Mouse (Mus musculus) erythroblast, embryonic 14.5 days (primary cell): ENCODE measurements around the gene Ulk4. TPM values are rescaled to one million over a fixed set of nuclear protein-coding genes. Genes with fewer than 3 reads are reported as not detected.

Experiments used
- H3K27me3 ChIP-seq: 2 replicates; pipeline ENCODE4 v1.6.1; 2012; ENCODE audit warnings: inconsistent platforms; ENCODE audit not compliant: control insufficient read depth
- H3K36me3 ChIP-seq: 2 replicates; pipeline ENCODE4 v1.6.1; 2012; ENCODE audit warnings: mild to moderate bottlenecking, inconsistent platforms; ENCODE audit not compliant: control insufficient read depth
- H3K4me1 ChIP-seq: 2 replicates; pipeline ENCODE4 v1.6.1; 2012; ENCODE audit warnings: inconsistent platforms; ENCODE audit not compliant: control insufficient read depth
- H3K4me3 ChIP-seq: replicated peaks from 2 replicates; pipeline ENCODE3; 2012; ENCODE audit warnings: moderate library complexity, mild to moderate bottlenecking, inconsistent platforms
- H3K9me3 ChIP-seq: 2 replicates; pipeline ENCODE4 v1.6.1; 2012; ENCODE audit warnings: low read length, inconsistent platforms, mixed read lengths; ENCODE audit not compliant: control insufficient read depth
- GATA1 ChIP-seq: IDR thresholded peaks from 2 replicates; pipeline ENCODE4 v1.6.1; 2012; ENCODE audit warnings: low read length, inconsistent platforms, mixed read lengths
- TAL1 ChIP-seq: IDR thresholded peaks from 3 replicates; pipeline ENCODE4 v1.6.1; 2012; ENCODE audit warnings: low read length, inconsistent platforms, mixed read lengths
- polyA plus RNA-seq: library from polyadenylated mRNA; stranded (reverse); fragments of >175 nt; gene quantifications from 2 replicates; pipeline ENCODE4 v1.2.3, GENCODE M21; 2012

Ulk4 gene
- polyA plus RNA-seq, 1 experiment, result 0.16 TPM

- Histone ChIP-seq H3K4me1 (no peaks in the 10 kb centered on the region), H3K27me3 (no peaks in the 10 kb centered on the region), H3K36me3 (no peaks in the 10 kb centered on the region), H3K9me3 (peaks cover 3% of the 10 kb centered on the region; the same call in 1 of the 2 replicates), H3K4me3 (no peak overlapping the region)
- TF ChIP-seq TAL1 (no peak), GATA1 (no peak)
Measured at GRCm38 (mm10) chr9:121117936-121118335, 159.1 kb downstream of the Ulk4 start.

DNA sequence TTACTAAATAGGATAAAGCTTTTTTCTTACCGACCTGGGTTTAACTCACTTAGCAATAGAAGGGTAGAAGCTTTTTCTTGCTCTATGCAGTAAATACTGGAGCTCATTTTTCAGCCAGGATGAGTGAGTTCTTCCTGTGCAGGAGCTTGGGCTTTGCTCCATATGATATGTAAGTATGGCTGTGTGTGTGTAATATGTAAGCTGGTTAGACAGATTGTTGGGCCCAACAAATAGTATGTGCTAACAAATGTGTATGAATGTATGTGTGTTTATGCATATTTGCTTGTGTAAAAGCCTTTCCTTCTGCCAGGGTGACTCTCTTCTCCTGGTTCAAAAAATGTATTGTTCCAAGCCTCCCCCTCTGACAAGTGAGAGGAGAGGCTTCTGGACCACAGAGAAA, 164.9 kb downstream of the Ulk4 start:
- Histone ChIP-seq H3K4me1 (no peaks in the 10 kb centered on the region), H3K36me3 (no peaks in the 10 kb centered on the region), H3K27me3 (no peaks in the 10 kb centered on the region), H3K4me3 (no peak overlapping the region), H3K9me3 (no peaks in the 10 kb centered on the region)
- TF ChIP-seq TAL1, result no peak
- no peak for TF ChIP-seq GATA1

DNA sequence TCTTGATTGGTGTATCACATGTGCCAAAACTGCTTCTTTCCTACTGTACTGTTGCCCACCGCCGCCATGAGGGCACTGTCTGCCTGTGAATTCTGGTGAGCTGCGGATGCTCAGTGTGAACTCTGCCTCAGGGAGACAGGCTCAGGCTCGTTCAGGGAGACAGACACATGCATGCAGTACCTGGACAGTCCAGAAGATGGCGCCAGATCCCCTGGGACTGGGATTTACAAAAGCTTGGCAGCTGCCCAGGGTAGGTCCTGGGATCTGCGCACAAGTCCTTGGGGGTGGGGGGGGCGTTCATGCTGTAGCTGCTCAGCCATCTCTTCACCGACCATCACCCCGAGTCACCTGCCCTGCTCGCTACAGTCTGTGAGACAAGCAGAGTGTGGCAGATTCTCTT, 168.9 kb downstream of the Ulk4 start:
- no peaks in the 10 kb centered on the region for H3K27me3 ChIP-seq
- no peaks in the 10 kb centered on the region for H3K9me3 ChIP-seq
- no peaks in the 10 kb centered on the region for H3K4me1 ChIP-seq
- TF ChIP-seq TAL1 (no peak), GATA1 (no peak)
- H3K4me3 ChIP-seq, result no peak overlapping the region
- no peaks in the 10 kb centered on the region for H3K36me3 ChIP-seq

DNA sequence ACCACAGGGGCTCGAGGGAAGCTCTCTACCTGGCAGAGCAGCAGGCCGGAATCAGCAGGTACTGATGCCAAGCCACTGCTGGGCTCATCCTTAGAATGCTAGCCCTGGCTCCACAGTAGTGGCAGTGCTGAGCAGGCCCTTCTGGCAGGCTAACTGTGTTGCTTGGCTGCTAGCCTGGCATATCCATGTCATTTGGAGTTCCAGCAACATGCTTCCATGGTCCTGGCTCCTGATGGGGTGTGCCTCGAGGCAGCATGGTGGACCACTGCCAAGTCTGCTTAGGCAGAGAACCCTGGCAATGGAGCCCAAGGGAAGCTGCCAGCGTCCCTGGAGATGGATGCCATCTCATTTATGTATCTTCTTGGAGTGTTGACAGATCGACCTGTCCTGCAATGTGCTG, 169.4 kb downstream of the Ulk4 start:
- no peaks in the 10 kb centered on the region for H3K36me3 ChIP-seq
- H3K4me1 ChIP-seq, result no peaks in the 10 kb centered on the region
- no peak overlapping the region for H3K4me3 ChIP-seq
- H3K9me3 ChIP-seq, result no peaks in the 10 kb centered on the region
- no peaks in the 10 kb centered on the region for H3K27me3 ChIP-seq
- TF ChIP-seq GATA1, result no peak
- TF ChIP-seq TAL1, result no peak

DNA sequence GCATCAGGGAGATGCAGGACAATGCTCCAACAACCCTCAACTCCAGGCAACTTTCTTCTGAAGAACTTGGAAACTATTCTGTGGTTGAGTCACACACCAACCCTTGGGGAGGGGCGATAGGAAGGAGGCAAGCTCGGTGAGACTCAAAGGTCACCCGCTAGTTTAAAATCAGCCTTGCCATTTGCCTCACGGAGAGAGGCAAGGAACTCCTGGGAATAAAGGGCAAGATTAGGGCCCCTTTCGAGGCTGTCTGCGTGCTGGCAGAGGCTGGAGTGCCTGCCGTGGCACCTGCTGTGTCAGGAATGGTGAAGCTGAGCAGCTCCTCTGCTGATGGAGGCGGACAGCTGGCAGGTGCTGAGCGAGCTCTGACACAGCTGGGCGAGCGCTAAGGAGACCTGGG, 169.9 kb downstream of the Ulk4 start:
- no peak for TF ChIP-seq TAL1
- TF ChIP-seq GATA1, result no peak
- H3K4me3 ChIP-seq, result no peak overlapping the region
- H3K36me3 ChIP-seq, result no peaks in the 10 kb centered on the region
- H3K4me1 ChIP-seq, result no peaks in the 10 kb centered on the region
- no peaks in the 10 kb centered on the region for H3K27me3 ChIP-seq
- no peaks in the 10 kb centered on the region for H3K9me3 ChIP-seq

DNA sequence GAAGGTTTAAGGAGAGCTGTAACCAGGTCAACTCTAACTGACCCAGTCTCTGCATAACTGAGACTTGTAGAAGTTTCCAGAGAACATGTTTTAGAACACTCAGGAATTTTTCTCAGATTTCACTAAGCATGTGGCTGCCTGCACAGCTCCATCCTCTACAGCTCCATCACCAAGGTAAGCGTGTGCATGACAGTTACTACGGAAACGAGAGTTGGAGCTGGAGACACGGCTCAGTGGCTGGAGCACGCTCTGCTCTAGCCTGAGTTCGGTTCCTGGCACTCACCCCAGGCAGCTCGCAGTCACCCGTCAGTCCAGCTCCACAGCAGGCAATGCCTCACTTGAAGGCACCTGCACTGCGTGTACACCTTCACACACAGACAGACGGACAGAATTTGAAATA, 175.5 kb downstream of the Ulk4 start:
- no peaks in the 10 kb centered on the region for H3K27me3 ChIP-seq
- TF ChIP-seq TAL1 (no peak), GATA1 (no peak)
- H3K4me3 ChIP-seq, result no peak overlapping the region
- no peaks in the 10 kb centered on the region for H3K4me1 ChIP-seq
- no peaks in the 10 kb centered on the region for H3K9me3 ChIP-seq
- no peaks in the 10 kb centered on the region for H3K36me3 ChIP-seq

- peaks cover 15% of the 10 kb centered on the region for H3K9me3 ChIP-seq
- H3K27me3 ChIP-seq, result no peaks in the 10 kb centered on the region
- TF ChIP-seq GATA1 (no peak), TAL1 (no peak)
- no peaks in the 10 kb centered on the region for H3K4me1 ChIP-seq
- H3K36me3 ChIP-seq, result no peaks in the 10 kb centered on the region
- no peak overlapping the region for H3K4me3 ChIP-seq
Measured at GRCm38 (mm10) chr9:121099453-121099852, 177.5 kb downstream of the Ulk4 start.

DNA sequence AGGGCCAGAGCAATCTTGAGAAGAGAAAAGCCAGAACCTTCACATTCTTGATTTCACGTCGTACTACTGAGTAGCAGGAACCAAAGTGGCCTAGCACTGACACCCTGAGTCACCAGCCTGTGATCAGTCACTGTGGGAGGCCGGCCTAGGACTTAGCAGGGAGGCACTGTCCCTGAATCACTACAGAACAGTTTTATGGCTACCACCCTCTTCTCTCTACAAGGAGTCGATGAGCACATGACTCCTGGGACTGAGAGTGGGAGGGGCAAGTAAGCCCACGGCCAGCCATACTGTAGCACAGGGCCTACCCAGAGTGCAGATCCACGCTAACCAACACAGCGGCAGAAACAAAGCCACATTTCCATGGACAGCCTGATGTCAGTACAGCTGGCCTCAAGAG, 183.2 kb downstream of the Ulk4 start:
- Histone ChIP-seq H3K27me3 (no peaks in the 10 kb centered on the region), H3K4me3 (no peak overlapping the region), H3K9me3 (peaks cover 26% of the 10 kb centered on the region), H3K36me3 (no peaks in the 10 kb centered on the region), H3K4me1 (no peaks in the 10 kb centered on the region)
- TF ChIP-seq GATA1 (no peak), TAL1 (no peak)

GRCm38 (mm10) chr9:121092568-121092967, 184.4 kb downstream of the Ulk4 start:
- TF ChIP-seq GATA1 (no peak), TAL1 (no peak)
- H3K4me1 ChIP-seq, result no peaks in the 10 kb centered on the region
- H3K36me3 ChIP-seq, result no peaks in the 10 kb centered on the region
- peaks cover 27% of the 10 kb centered on the region for H3K9me3 ChIP-seq
- no peaks in the 10 kb centered on the region for H3K27me3 ChIP-seq
- no peak overlapping the region for H3K4me3 ChIP-seq

DNA sequence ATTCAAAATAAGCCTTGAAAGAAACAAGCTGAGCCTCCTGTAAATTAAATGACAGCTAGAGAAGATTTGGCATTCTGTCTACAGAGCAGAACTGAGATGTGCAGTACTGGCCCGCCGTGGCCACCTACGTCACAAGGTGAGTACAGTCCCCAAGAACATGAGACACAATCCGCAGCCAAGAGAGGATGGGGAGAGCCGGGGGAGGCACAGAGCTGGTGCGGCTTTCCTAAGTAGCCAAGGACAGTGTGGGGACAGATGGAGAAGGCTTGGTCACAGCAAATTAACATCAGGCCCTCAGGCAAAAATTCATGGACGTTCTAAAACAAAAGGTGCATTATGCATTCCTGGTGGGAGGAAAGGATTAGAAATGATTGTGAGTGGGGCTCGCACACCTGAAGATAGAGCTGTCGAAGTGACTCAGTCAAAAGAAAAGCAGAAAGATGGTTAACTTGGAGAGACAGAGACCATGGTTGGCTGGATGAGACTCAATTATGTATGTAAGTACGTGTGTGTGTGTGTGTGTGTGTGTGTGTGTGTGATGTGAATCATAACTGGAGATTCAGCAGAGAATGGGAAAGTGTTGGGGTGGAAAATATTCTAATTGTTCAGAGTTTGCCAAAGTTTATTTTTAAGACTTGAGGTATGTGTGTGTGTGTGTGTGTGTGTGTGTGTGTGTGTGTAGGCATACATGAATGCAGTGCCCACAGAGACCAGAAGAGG, 185.8 kb downstream of the Ulk4 start:
- no peaks in the 10 kb centered on the region for H3K27me3 ChIP-seq
- TF ChIP-seq GATA1 (no peak), TAL1 (no peak)
- peaks cover 27% of the 10 kb centered on the region for H3K9me3 ChIP-seq
- H3K4me3 ChIP-seq, result no peak overlapping the region
- no peaks in the 10 kb centered on the region for H3K4me1 ChIP-seq
- H3K36me3 ChIP-seq, result no peaks in the 10 kb centered on the region
